Mouse (Mus musculus) thymus, adult 2 months (tissue): ENCODE data around the gene Tmem101. TPM values are rescaled to one million over a fixed set of nuclear protein-coding genes. Genes with fewer than 3 reads are reported as not detected.

Experiments
- DNase-seq: peaks from one replicate; pipeline ENCODE4 v3.0.0; 2021
- H3K27ac ChIP-seq: fragments of 200-500 bp; 2 replicates; pipeline ENCODE4 v1.5.1; 2012; ENCODE audit warnings: low read length, control low read depth; ENCODE audit not compliant: control insufficient read depth, insufficient read depth
- H3K27me3 ChIP-seq: fragments of 200-500 bp; 2 replicates; pipeline ENCODE4 v1.6.1; 2012; ENCODE audit warnings: mild to moderate bottlenecking, low read length, moderate library complexity, mixed read lengths; ENCODE audit not compliant: control insufficient read depth, insufficient read depth
- H3K36me3 ChIP-seq: fragments of 200-500 bp; 2 replicates; pipeline ENCODE4 v1.6.1; 2012; ENCODE audit warnings: mild to moderate bottlenecking, low read length, moderate library complexity; ENCODE audit not compliant: control insufficient read depth, insufficient read depth
- H3K4me1 ChIP-seq: fragments of 200-500 bp; replicated peaks from 2 replicates; pipeline ENCODE4 v1.6.1; 2012; ENCODE audit warnings: low read length; ENCODE audit not compliant: control insufficient read depth, insufficient read depth
- H3K4me3 ChIP-seq: fragments of 200-500 bp; 2 replicates; pipeline ENCODE4 v1.5.1; 2012; ENCODE audit warnings: mild to moderate bottlenecking, low read length, control low read depth, moderate library complexity; ENCODE audit not compliant: control insufficient read depth, insufficient read depth
- CTCF ChIP-seq: fragments of 200-500 bp; IDR thresholded peaks from 2 replicates; pipeline ENCODE4 v1.5.1; 2012; ENCODE audit warnings: mild to moderate bottlenecking, control low read depth, low read length, moderate library complexity, borderline replicate concordance; ENCODE audit not compliant: control insufficient read depth, poor library complexity, insufficient read depth; ENCODE audit errors: extremely low read depth
- POLR2A ChIP-seq: fragments of 200-500 bp; IDR thresholded peaks from 2 replicates; pipeline ENCODE4 v1.6.1; 2012; ENCODE audit warnings: mild to moderate bottlenecking, low read length, control low read depth, moderate library complexity; ENCODE audit not compliant: control insufficient read depth, poor library complexity, insufficient read depth; ENCODE audit errors: extremely low read depth
- whole genome bisulfite sequencing: fragments of 180-500 bp; shearing (Covaris S2); methylation state at CpG from one replicate; pipeline ENCODE4 v1.1.7; 2018; 5-methylcytosine and 5-hydroxymethylcytosine counted together
- polyA plus RNA-seq: library from polyadenylated mRNA; depleted of rRNA; stranded (reverse); fragments of >200 nt; gene quantifications from 2 replicates; pipeline ENCODE4 v1.2.3, GENCODE M21; 2012

The Tmem101 gene
- polyA plus RNA-seq, 1 experiment: 26.2 TPM

DNA sequence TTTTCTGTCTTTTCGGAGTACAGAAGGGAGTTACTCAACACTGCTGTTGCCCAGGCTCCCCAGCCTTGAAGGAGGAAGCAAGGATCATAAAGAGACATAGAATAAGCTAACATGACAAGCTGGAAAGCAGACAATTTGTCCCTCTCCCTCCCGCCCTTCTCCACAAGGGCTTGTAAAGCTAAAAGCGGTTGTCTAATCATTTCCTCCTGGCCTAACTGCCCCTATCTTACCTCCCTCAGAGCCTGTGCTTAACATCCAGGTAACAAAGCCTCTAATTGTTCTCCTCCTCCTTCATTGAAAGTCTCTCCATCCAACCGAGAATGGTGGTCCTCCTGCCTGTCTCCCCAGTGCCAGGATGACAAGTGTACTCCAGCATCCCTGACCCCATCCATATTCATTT, 34.6 kb upstream of the Tmem101 start:
- no peak for TF ChIP-seq POLR2A
- no peak for TF ChIP-seq CTCF
- H3K36me3 ChIP-seq: peaks cover under 1% of the 10 kb centered on the region; the same call in 1 of the 2 replicates
- DNase-seq: no peak
- H3K4me1 ChIP-seq: peaks cover 7% of the 10 kb centered on the region; the same call in 1 of the 2 replicates
- no peaks in the 10 kb centered on the region for H3K27me3 ChIP-seq
- H3K4me3 ChIP-seq: no peak overlapping the region
- 81% methylated on average over 4 of the region's 4 CpGs for WGBS
- no peak overlapping the region for H3K27ac ChIP-seq

GRCm38 (mm10) chr11:102189461-102190436, 33.5 kb upstream of the Tmem101 start, which contains the start of gene G6pc3:
Gene G6pc3, plus strand, starts transcription at chr11:102189620.
- Histone ChIP-seq H3K4me3 (peak within 1 kb of the TSS; percentile 55), H3K36me3 (no peaks in the 10 kb centered on the region), H3K27me3 (no peaks in the 10 kb centered on the region), H3K4me1 (peaks cover 7% of the 10 kb centered on the region; the same call in 1 of the 2 replicates), H3K27ac (no peak within 1 kb of the TSS)
- TF ChIP-seq POLR2A: 0 out of 2 replicates have a peak, but pooled peaks have one; percentile 19
- TF ChIP-seq CTCF: no peak
- WGBS: 1% methylated on average over 50 of the region's 50 CpGs
- peak; percentile 68 for DNase-seq

DNA sequence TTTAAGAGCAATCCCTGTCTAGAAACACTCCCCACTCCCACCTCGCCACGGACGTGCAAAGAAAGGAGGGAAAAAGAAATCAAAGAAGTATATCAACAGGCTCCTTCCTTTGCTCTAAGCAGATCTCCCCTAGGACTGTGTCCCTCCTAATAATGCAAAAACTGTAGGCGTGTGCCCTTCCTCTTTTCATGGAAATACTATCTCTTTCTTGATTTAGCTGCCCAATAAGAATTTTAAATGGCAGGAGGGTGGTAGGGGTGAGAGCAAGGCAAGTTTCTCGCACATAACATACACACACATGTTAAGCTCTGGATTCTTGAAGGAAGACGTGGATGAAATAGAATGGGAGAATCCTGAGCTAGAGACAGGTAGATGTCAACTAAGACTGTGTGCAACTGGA, 32.8 kb upstream of the Tmem101 start:
- Histone ChIP-seq H3K4me1 (peaks cover 12% of the 10 kb centered on the region), H3K27me3 (no peaks in the 10 kb centered on the region), H3K27ac (no peak overlapping the region), H3K36me3 (no peaks in the 10 kb centered on the region), H3K4me3 (peak overlapping the region; percentile 55)
- TF ChIP-seq POLR2A (no peak), CTCF (no peak)
- no peak for DNase-seq
- 66% methylated on average over 6 of the region's 6 CpGs for WGBS

- DNase-seq: no peak
- Histone ChIP-seq H3K4me1 (peaks cover 12% of the 10 kb centered on the region), H3K27me3 (no peaks in the 10 kb centered on the region), H3K36me3 (peaks cover 6% of the 10 kb centered on the region; the same call in 1 of the 2 replicates), H3K27ac (no peak overlapping the region), H3K4me3 (no peak overlapping the region)
- WGBS: 93% methylated on average over 1 of the region's 1 CpGs
- TF ChIP-seq CTCF (no peak), POLR2A (no peak)
Observed at GRCm38 (mm10) chr11:102186235-102186634, 30.0 kb upstream of the Tmem101 start.

- Histone ChIP-seq H3K27me3 (no peaks in the 10 kb centered on the region), H3K27ac (no peak overlapping the region), H3K4me3 (no peak overlapping the region), H3K4me1 (peaks cover 12% of the 10 kb centered on the region), H3K36me3 (peaks cover 6% of the 10 kb centered on the region; the same call in 1 of the 2 replicates)
- no peak for TF ChIP-seq POLR2A
- no peak for TF ChIP-seq CTCF
- WGBS: 50% methylated on average over 3 of the region's 3 CpGs
- no peak for DNase-seq
Observed at GRCm38 (mm10) chr11:102185677-102186076, 29.5 kb upstream of the Tmem101 start.

DNA sequence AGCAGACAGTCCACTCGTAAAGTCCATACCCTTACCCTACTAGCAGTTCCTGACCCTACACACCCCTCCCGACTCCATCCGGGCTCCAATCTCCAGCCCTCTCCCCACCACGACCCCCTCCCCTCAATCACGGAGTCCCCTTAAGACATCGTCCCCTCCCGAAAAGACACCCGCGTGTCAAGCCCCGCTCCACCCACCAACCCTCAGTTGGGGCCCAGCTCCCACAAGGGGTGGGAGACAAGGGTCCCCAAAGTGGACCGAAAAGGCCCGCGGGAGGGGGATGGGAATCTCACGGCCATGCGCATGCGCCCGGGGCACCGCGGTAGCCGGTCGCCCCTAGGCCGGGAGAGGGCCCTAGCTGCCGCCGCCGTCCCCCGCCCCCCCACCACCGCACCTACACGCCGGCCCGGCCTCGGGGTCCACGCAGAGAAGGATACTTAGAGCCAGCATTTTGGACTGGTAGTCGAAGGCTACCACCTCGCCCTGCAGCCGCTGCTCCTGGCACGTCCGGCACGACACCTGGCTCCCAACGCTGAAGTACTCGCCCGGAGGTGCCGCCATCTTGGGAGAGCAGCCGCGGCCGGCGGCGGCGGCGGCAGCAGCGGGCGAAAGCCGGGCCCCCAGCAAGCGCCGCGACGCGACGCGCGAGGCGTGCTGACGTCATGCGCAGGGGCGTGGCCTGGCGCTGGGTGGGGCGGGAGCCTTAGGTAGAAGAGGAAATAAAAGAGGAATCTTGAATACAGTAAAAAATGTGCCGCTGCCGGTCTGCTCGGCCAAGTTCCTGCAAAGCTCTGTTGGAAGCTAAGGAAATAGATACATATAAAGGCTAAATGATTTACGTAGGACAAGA, 28.7 kb upstream of the Tmem101 start, which contains the start of gene Lsm12:
Lsm12 (minus strand) TSS at position 651 of the 850 bp plus-strand sequence.
- H3K27me3 ChIP-seq: no peaks in the 10 kb centered on the region
- TF ChIP-seq CTCF (peak; percentile 68; the same call in 1 of the 2 replicates), POLR2A (peak; percentile 91)
- H3K36me3 ChIP-seq: peaks cover 6% of the 10 kb centered on the region; the same call in 1 of the 2 replicates
- peak within 1 kb of the TSS; percentile 54; the same call in 1 of the 2 replicates for H3K27ac ChIP-seq
- DNase-seq: peak; percentile 99
- H3K4me1 ChIP-seq: peaks cover 11% of the 10 kb centered on the region
- peak within 1 kb of the TSS; percentile 88 for H3K4me3 ChIP-seq
- under 1% methylated on average over 70 of the region's 70 CpGs for WGBS
